Mouse (Mus musculus): Measurements from ENCODE around the gene S100a10.

- TF ChIP-seq POLR2A (IDR thresholded peaks at IDR 0.05; ENCODE audit: borderline replicate concordance, control insufficient read depth, low read depth, low read length) (no peak), CTCF (IDR thresholded peaks at IDR 0.05; ENCODE audit: control insufficient read depth, insufficient read depth, low read length) (no peak)
Measured at GRCm38 (mm10) chr3:93597221-93597913, 42.5 kb downstream of the S100a10 start.

Measured in bone marrow, adult 2 months (tissue).